Mouse (Mus musculus) heart, adult 2 months (tissue): ENCODE data around the gene Mpv17l2. TPM values are rescaled to one million over a fixed set of nuclear protein-coding genes. Genes with fewer than 3 reads are reported as not detected.
A peak's percentile ranks its signal among the peaks of the same experiment; 100 is the strongest.

Experiments
- DNase-seq, 2 experiments: peaks; one replicate each; pipeline ENCODE4 v3.0.0; 2021
- H3K27ac ChIP-seq: fragments of 200-600 bp; 2 replicates; pipeline ENCODE4 v1.8.1; 2022
- H3K27me3 ChIP-seq: fragments of 200-500 bp; 2 replicates; pipeline ENCODE4 v1.6.1; 2012; ENCODE audit warnings: mild to moderate bottlenecking, low read length, inconsistent platforms, mixed read lengths; ENCODE audit not compliant: control insufficient read depth, insufficient read depth
- H3K36me3 ChIP-seq: fragments of 200-500 bp; 2 replicates; pipeline ENCODE4 v1.6.1; 2012; ENCODE audit warnings: low read length, inconsistent platforms; ENCODE audit not compliant: control insufficient read depth, insufficient read depth
- H3K4me1 ChIP-seq: fragments of 200-500 bp; 2 replicates; pipeline ENCODE4 v1.6.1; 2011; ENCODE audit warnings: low read length; ENCODE audit not compliant: control insufficient read depth, insufficient read depth
- H3K4me3 ChIP-seq: fragments of 200-600 bp; 2 replicates; pipeline ENCODE4 v1.8.1; 2022
- H3K79me2 ChIP-seq: fragments of 200-500 bp; replicated peaks from 2 replicates; pipeline ENCODE4 v1.6.1; 2012; ENCODE audit warnings: mild to moderate bottlenecking, inconsistent platforms, low read length, moderate library complexity, mixed read lengths; ENCODE audit not compliant: control insufficient read depth, insufficient read depth
- H3K9ac ChIP-seq: fragments of 200-500 bp; 2 replicates; pipeline ENCODE4 v1.6.1; 2012; ENCODE audit warnings: low read depth, mild to moderate bottlenecking, control low read depth, inconsistent platforms, low read length, mixed read lengths
- CTCF ChIP-seq: fragments of 200-600 bp; IDR thresholded peaks from 2 replicates; pipeline ENCODE4 v1.8.1; 2022; ENCODE audit warnings: antibody characterized with exemption, mild to moderate bottlenecking, moderate library complexity
- EP300 ChIP-seq: fragments of 200-500 bp; IDR thresholded peaks from 2 replicates; pipeline ENCODE4 v1.6.1; 2011; ENCODE audit warnings: low read depth, low read length, control low read depth; ENCODE audit not compliant: insufficient read depth
- POLR2A ChIP-seq: fragments of 200-500 bp; IDR thresholded peaks from 2 replicates; pipeline ENCODE4 v1.6.1; 2011; ENCODE audit warnings: mild to moderate bottlenecking, low read depth, low read length, control low read depth; ENCODE audit not compliant: insufficient read depth
- WGBS: fragments of 180-500 bp; shearing (Covaris S2); methylation state at CpG from one replicate; pipeline ENCODE4 v1.1.7; 2018; 5-methylcytosine and 5-hydroxymethylcytosine counted together
- intact Hi-C: fragments of 180-260 bp; cut with DNase I; formaldehyde crosslinking; loops from one replicate; pipeline ENCODE4 v1.15.1; 2025
- polyA plus RNA-seq: library from polyadenylated mRNA; depleted of rRNA; stranded (reverse); fragments of >200 nt; gene quantifications from 2 replicates; pipeline ENCODE4 v1.2.3, GENCODE M21; 2012
- total RNA-seq, 2 experiments: library from RNA; stranded (reverse); gene quantifications; 2 replicates each; pipeline ENCODE4 v1.2.3; 2021

Gene Mpv17l2
- total and polyA plus RNA-seq, 3 experiments = 21.7 to 32.2 (median 29.1) TPM

DNA sequence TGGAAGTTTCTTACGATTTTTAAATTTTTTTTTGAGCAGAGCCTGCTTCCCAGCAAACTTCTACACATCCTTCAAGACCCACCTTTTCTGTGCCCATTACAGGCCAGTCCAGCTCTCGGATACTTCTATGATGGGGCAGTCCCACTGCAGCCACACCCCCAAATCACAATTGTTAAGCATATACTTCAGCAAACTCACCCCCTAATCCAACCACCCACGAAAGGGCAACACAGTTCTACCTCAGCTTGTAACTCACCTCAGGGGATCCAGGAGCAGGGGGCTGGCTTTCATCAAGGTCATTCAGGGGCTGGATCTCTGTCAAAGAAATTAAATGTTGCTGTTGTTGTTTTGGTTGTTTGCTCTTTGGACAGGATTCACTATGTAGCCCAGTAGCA, 26.3 kb upstream of the Mpv17l2 start:
- Histone ChIP-seq H3K9ac (no peak overlapping the region), H3K27ac (no peak overlapping the region), H3K79me2 (no peaks in the 10 kb centered on the region), H3K4me1 (peaks cover 3% of the 10 kb centered on the region), H3K27me3 (no peaks in the 10 kb centered on the region), H3K4me3 (no peak overlapping the region), H3K36me3 (no peaks in the 10 kb centered on the region)
- 88% methylated on average over 3 of the region's 3 CpGs for WGBS
- intact Hi-C loops = no loop called here
- DNase-seq = no peak
- TF ChIP-seq EP300 = no peak
- TF ChIP-seq CTCF = no peak
- no peak for TF ChIP-seq POLR2A

DNA sequence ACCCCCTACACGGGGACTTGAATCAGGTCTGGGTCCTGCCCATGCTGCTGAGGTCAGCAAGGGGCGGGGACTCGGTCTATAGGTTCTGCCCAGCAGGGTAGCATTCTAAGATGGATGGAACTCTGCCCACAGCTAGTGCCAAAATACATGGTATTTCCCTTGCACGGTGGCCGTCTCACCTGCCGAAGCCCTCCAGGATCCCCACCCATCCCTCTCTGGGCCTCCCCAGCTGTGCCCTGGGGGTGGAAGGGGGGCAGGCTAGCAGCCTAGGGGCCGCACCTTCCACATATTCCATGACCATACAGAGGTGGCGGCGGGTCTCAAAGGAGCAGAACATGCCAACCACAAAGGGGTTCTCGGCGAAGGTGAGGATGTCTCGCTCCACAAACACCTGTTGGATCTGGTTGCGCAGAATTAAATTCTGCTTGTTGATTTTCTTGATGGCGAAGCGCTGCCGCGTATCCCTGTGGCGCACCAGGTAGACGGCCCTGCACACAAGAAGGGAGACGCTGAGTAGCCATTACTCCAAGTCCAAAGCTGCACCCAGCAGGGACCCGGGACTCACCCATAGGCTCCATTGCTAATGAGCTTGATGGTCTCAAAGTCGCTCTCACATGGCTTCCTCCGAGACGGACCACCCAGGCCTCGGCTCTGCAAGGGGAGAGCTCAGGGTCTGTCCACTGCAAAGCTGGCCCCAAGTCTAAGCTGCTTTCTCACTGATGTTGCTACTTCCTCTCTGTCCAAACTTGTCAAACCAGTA, 25.7 kb upstream of the Mpv17l2 start:
- intact Hi-C loops = no loop called here
- 91% methylated on average over 25 of the region's 25 CpGs for WGBS
- Histone ChIP-seq H3K36me3 (no peaks in the 10 kb centered on the region), H3K4me1 (peaks cover under 1% of the 10 kb centered on the region), H3K9ac (no peak overlapping the region), H3K27ac (no peak overlapping the region), H3K27me3 (no peaks in the 10 kb centered on the region), H3K4me3 (no peak overlapping the region), H3K79me2 (no peaks in the 10 kb centered on the region)
- DNase-seq = no peak
- TF ChIP-seq CTCF (no peak), EP300 (no peak), POLR2A (no peak)

DNA sequence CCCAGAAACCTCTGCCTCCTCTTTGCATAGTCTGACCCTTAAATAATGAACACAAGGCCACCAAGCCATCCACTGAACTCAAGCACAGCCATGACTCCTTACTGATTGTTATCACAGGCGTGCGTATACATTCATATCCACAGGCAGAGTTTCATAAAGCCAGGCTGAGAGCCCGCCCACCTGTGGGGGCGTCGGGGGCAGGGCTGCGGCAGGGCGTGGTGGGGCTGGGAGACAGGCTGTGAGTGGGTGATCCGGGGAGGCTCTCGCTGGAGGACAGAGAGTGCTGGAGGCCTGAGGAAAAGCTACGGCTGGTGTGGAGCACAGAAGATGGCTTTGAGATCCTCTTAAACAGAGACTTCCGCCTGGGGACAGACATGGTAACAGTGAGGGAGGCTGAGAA, 19.3 kb upstream of the Mpv17l2 start:
- Histone ChIP-seq H3K79me2 (no peaks in the 10 kb centered on the region; the same call in 1 of the 2 replicates), H3K36me3 (no peaks in the 10 kb centered on the region), H3K27ac (no peak overlapping the region), H3K4me1 (peaks cover 7% of the 10 kb centered on the region), H3K4me3 (no peak overlapping the region), H3K27me3 (no peaks in the 10 kb centered on the region), H3K9ac (no peak overlapping the region)
- TF ChIP-seq EP300 (no peak), POLR2A (no peak), CTCF (no peak)
- intact Hi-C loops = no loop called here
- DNase-seq = no peak
- 73% methylated on average over 11 of the region's 11 CpGs for WGBS

DNA sequence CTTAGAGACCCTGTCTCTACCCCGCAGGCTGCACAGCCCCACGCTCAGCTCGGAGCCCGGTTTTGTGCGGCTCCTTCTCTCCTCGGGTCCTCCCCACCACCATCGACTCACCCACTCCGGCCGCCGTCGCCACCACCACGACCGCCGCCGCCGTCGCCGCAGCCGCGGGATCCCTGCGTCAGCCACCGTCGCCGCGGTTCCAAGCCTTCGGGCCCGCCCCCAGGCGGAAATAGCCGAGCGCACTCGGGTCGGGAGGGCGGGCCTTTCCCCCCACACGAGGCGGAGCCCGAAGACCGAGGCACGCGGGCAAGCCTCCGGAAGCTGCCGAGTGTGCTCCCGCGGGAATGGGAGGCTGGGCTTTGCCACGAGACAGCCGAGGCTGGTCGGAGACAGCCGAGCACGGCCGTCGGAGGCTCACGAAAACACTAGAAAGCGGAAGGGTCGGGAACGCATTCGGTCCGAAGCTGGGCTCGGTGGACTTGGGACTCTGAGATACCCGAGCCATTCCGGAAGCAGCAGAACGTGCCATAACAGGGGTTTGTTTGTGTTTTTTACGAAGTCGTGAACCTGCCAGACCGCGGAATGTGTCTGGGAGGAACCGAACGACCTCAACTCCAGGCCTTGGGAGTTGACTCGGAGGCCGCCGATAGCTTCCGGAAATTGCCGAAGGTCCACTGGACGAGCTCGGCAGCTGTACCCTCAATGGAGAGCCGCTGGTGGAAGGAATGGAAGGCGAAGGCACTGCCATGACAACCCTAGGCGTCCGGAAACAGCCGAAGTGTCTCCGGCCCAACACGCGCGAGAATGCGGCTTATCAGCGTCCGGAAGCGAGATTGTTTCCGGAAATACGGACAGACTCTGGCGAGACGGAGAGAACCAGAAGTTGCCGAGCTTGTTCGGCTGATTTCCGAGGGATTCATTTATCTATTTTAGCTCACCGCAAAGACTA, 16.0 kb upstream of the Mpv17l2 start, which contains the start of gene Pik3r2:
Gene Pik3r2, minus strand, starts transcription at position 218 of the 949 bp plus-strand sequence.
- WGBS = under 1% methylated on average over 91 of the region's 94 CpGs
- H3K27ac ChIP-seq = peak within 1 kb of the TSS; percentile 95
- peaks cover 12% of the 10 kb centered on the region for H3K4me1 ChIP-seq
- peak within 1 kb of the TSS; percentile 54 for H3K4me3 ChIP-seq
- no peaks in the 10 kb centered on the region for H3K36me3 ChIP-seq
- intact Hi-C loops = loop anchor here (2.0 to 10.0 kb wide), 2 partner anchors 20 to 252 kb away; partner anchors contain the start of genes Fkbp8 and Kxd1
- TF ChIP-seq POLR2A = peak; percentile 85
- peak; percentile 67 for TF ChIP-seq CTCF
- TF ChIP-seq EP300 = peak; percentile 64; the same call in 1 of the 2 replicates
- peak within 1 kb of the TSS; percentile 93 for H3K9ac ChIP-seq
- DNase-seq = peak; percentile 98 to 100
- H3K79me2 ChIP-seq = no peaks in the 10 kb centered on the region; the same call in none of the 2 replicates
- no peaks in the 10 kb centered on the region for H3K27me3 ChIP-seq

DNA sequence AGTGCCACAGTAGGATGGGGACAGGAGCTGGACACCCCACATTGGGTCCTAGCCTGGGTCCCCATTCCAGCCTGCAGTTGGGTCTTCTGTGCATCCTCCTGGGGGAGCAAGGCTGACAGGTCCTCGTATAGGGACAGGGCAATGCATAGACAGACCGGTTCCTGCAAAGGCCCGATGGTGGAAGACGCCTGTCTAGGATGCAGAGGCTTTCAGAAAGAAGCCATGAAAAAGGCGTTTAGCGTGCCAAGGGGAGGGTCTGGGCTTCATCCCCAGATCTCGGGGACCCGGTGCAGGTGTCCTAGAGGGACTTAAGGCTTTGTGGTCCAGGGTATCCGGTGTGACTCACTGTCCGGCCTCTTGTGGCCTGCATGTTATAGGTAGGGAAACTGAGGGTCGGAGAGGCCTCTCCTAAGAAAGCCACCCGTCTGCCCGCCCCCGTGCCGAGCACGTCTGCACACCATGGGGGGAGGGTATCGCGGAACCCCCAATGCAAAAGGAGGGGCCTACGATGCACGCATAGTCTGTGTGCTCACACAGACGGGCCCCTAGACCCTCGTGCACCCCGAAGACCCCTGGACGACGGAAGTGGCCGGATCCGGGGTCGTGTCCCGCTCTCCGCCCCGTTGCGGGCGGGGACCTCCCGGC, 15.2 kb upstream of the Mpv17l2 start:
- 4% methylated on average over 34 of the region's 34 CpGs for WGBS
- Histone ChIP-seq H3K4me1 (peaks cover 12% of the 10 kb centered on the region), H3K27ac (peak overlapping the region; percentile 95), H3K4me3 (peak overlapping the region; percentile 54), H3K9ac (peak overlapping the region; percentile 93), H3K36me3 (no peaks in the 10 kb centered on the region), H3K27me3 (no peaks in the 10 kb centered on the region), H3K79me2 (no peaks in the 10 kb centered on the region; the same call in none of the 2 replicates)
- TF ChIP-seq POLR2A = no peak
- no peak for TF ChIP-seq EP300
- no peak for DNase-seq
- intact Hi-C loops = loop anchor here (2.0 to 10.0 kb wide), 2 partner anchors 21 to 251 kb away; partner anchors contain the start of genes Fkbp8 and Kxd1
